Mouse (Mus musculus) midbrain, embryonic 15.5 days (tissue): ENCODE measurements around the gene Ogfr. TPM values are rescaled to one million over a fixed set of nuclear protein-coding genes. Genes with fewer than 3 reads are reported as not detected.

ENCODE experiments used
- ATAC-seq: fragments of 200-750 bp; cut with Nextera tagmentation; replicated peaks from 2 replicates; pipeline ENCODE4 v1.8.0; 2017; ENCODE audit warnings: moderate TSS enrichment
- H3K27ac ChIP-seq: fragments of 300-500 bp; sonication (generic); 2 replicates; pipeline ENCODE4 v1.5.1; 2015; ENCODE audit warnings: mild to moderate bottlenecking, inconsistent platforms
- H3K27me3 ChIP-seq: fragments of 300-500 bp; sonication (generic); replicated peaks from 2 replicates; pipeline ENCODE4 v1.6.1; 2015; ENCODE audit warnings: inconsistent platforms
- H3K36me3 ChIP-seq: fragments of 300-500 bp; sonication (generic); replicated peaks from 2 replicates; pipeline ENCODE4 v1.6.1; 2015; ENCODE audit warnings: inconsistent platforms
- H3K4me1 ChIP-seq: fragments of 300-500 bp; sonication (generic); 2 replicates; pipeline ENCODE4 v1.6.1; 2015; ENCODE audit warnings: inconsistent platforms
- H3K4me2 ChIP-seq: fragments of 300-500 bp; sonication (generic); 2 replicates; pipeline ENCODE4 v1.6.1; 2015; ENCODE audit warnings: inconsistent platforms, mild to moderate bottlenecking, moderate library complexity
- H3K4me3 ChIP-seq: fragments of 300-500 bp; sonication (generic); 2 replicates; pipeline ENCODE4 v1.5.1; 2015; ENCODE audit warnings: mild to moderate bottlenecking, inconsistent platforms
- H3K9ac ChIP-seq: fragments of 300-500 bp; sonication (generic); 2 replicates; pipeline ENCODE4 v1.6.1; 2015; ENCODE audit warnings: mild to moderate bottlenecking, inconsistent platforms
- H3K9me3 ChIP-seq: fragments of 300-500 bp; sonication (generic); 2 replicates; pipeline ENCODE4 v1.6.1; 2016; ENCODE audit warnings: inconsistent platforms
- WGBS: fragments of 180-500 bp; shearing (Covaris S2); methylation state at CpG from one replicate; pipeline ENCODE4 v1.1.7; 2015; ENCODE audit warnings: mixed read lengths; 5-methylcytosine and 5-hydroxymethylcytosine counted together
- polyA plus RNA-seq: library from polyadenylated mRNA; unstranded; fragments of >200 nt; fragmentation: Nextera tagmentation; extraction: Ambion mirVana; gene quantifications from 2 replicates; pipeline ENCODE4 v1.2.1, GENCODE M21; 2015

The Ogfr gene
- polyA plus RNA-seq, 1 experiment from 2014 or later = 89.2 TPM

- Histone ChIP-seq H3K4me3 (no peak overlapping the region), H3K27ac (no peak overlapping the region), H3K27me3 (no peaks in the 10 kb centered on the region), H3K9me3 (no peaks in the 10 kb centered on the region), H3K9ac (no peak overlapping the region), H3K4me1 (peaks cover 10% of the 10 kb centered on the region; the same call in 1 of the 2 replicates), H3K4me2 (no peak overlapping the region), H3K36me3 (no peaks in the 10 kb centered on the region)
- no peak for ATAC-seq
- WGBS = 46% methylated on average over 3 of the region's 3 CpGs
These were observed 19.9 kb upstream of the Ogfr start for GRCm38 (mm10) chr2:180569028-180569643.

- Histone ChIP-seq H3K9me3 (no peaks in the 10 kb centered on the region), H3K4me2 (no peak overlapping the region), H3K9ac (no peak overlapping the region), H3K36me3 (no peaks in the 10 kb centered on the region), H3K27ac (no peak overlapping the region), H3K4me1 (no peaks in the 10 kb centered on the region), H3K27me3 (0 out of 2 replicates have a peak, but pooled peaks cover 6% of the 10 kb centered on the region), H3K4me3 (no peak overlapping the region)
- ATAC-seq = no peak
- WGBS = 32% methylated on average over 4 of the region's 4 CpGs
These were observed 12.6 kb upstream of the Ogfr start for GRCm38 (mm10) chr2:180576482-180576881.

GRCm38 (mm10) chr2:180578686-180579085 is 10.4 kb upstream of the Ogfr start:
- Histone ChIP-seq H3K27me3 (0 out of 2 replicates have a peak, but pooled peaks cover 6% of the 10 kb centered on the region), H3K4me2 (no peak overlapping the region), H3K36me3 (no peaks in the 10 kb centered on the region), H3K9me3 (no peaks in the 10 kb centered on the region), H3K27ac (no peak overlapping the region), H3K9ac (no peak overlapping the region), H3K4me1 (peaks cover 7% of the 10 kb centered on the region), H3K4me3 (no peak overlapping the region)
- no peak for ATAC-seq
- 8% methylated on average over 3 of the region's 3 CpGs for WGBS

- 78% methylated on average over 3 of the region's 3 CpGs for WGBS
- Histone ChIP-seq H3K27me3 (0 out of 2 replicates have a peak, but pooled peaks cover 6% of the 10 kb centered on the region), H3K9ac (no peak within 1 kb of the TSS), H3K27ac (no peak within 1 kb of the TSS), H3K4me3 (no peak within 1 kb of the TSS), H3K36me3 (peaks cover 13% of the 10 kb centered on the region), H3K4me2 (no peak within 1 kb of the TSS), H3K9me3 (no peaks in the 10 kb centered on the region), H3K4me1 (peaks cover 24% of the 10 kb centered on the region)
- no peak for ATAC-seq
These were observed 8.0 kb upstream of the Ogfr start, which contains the start of gene Mrgbp for GRCm38 (mm10) chr2:180581002-180581401. Gene Mrgbp (plus strand): TSS chr2:180581304.

- peak overlapping the region; percentile 77 for H3K4me2 ChIP-seq
- no peaks in the 10 kb centered on the region for H3K9me3 ChIP-seq
- peaks cover 13% of the 10 kb centered on the region for H3K36me3 ChIP-seq
- peak overlapping the region; percentile 81 for H3K4me3 ChIP-seq
- H3K27ac ChIP-seq = peak overlapping the region; percentile 79
- H3K4me1 ChIP-seq = peaks cover 24% of the 10 kb centered on the region
- ATAC-seq = peak; percentile 76
- under 1% methylated on average over 57 of the region's 57 CpGs for WGBS
- H3K27me3 ChIP-seq = 0 out of 2 replicates have a peak, but pooled peaks cover 6% of the 10 kb centered on the region
- H3K9ac ChIP-seq = peak overlapping the region; percentile 97
These were observed 6.4 kb upstream of the Ogfr start for GRCm38 (mm10) chr2:180582481-180583153.

- Histone ChIP-seq H3K27me3 (0 out of 2 replicates have a peak, but pooled peaks cover 6% of the 10 kb centered on the region), H3K9ac (peak overlapping the region; percentile 97), H3K4me3 (peak overlapping the region; percentile 81), H3K4me2 (peak overlapping the region; percentile 77), H3K4me1 (peaks cover 24% of the 10 kb centered on the region), H3K36me3 (peaks cover 13% of the 10 kb centered on the region), H3K27ac (peak overlapping the region; percentile 79; the same call in 1 of the 2 replicates), H3K9me3 (no peaks in the 10 kb centered on the region)
- 29% methylated on average over 7 of the region's 7 CpGs for WGBS
- peak; percentile 51 for ATAC-seq
These were observed 5.9 kb upstream of the Ogfr start for GRCm38 (mm10) chr2:180583154-180583507.

- peak; percentile 7 for ATAC-seq
- Histone ChIP-seq H3K9me3 (no peaks in the 10 kb centered on the region), H3K4me2 (peak overlapping the region; percentile 64), H3K36me3 (peaks cover 20% of the 10 kb centered on the region), H3K4me1 (peaks cover 38% of the 10 kb centered on the region), H3K4me3 (peak overlapping the region; percentile 84), H3K27ac (peak overlapping the region; percentile 91), H3K9ac (peak overlapping the region; percentile 84), H3K27me3 (no peaks in the 10 kb centered on the region)
- 51% methylated on average over 6 of the region's 6 CpGs for WGBS
These were observed 316 bp upstream of the Ogfr start for GRCm38 (mm10) chr2:180588736-180589122.

- WGBS = 59% methylated on average over 4 of the region's 4 CpGs
- ATAC-seq = no peak
- H3K4me1 ChIP-seq = peaks cover 15% of the 10 kb centered on the region; the same call in 1 of the 2 replicates
- H3K27me3 ChIP-seq = 0 out of 2 replicates have a peak, but pooled peaks cover 2% of the 10 kb centered on the region
- H3K27ac ChIP-seq = 0 out of 2 replicates have a peak within 1 kb of the TSS, but pooled peaks have one; percentile 4
- H3K9ac ChIP-seq = peak within 1 kb of the TSS; percentile 29
- no peaks in the 10 kb centered on the region for H3K9me3 ChIP-seq
- H3K4me3 ChIP-seq = peak within 1 kb of the TSS; percentile 34
- H3K36me3 ChIP-seq = peaks cover 11% of the 10 kb centered on the region
- peak within 1 kb of the TSS; percentile 58 for H3K4me2 ChIP-seq
These were observed 8.4 kb downstream of the Ogfr start, which contains the start of gene Col9a3 for GRCm38 (mm10) chr2:180597490-180597889. Gene Col9a3 (plus strand): TSS chr2:180597790.

- WGBS = 1% methylated on average over 40 of the region's 41 CpGs
- Histone ChIP-seq H3K4me2 (peak overlapping the region; percentile 58), H3K9me3 (no peaks in the 10 kb centered on the region), H3K4me1 (peaks cover 15% of the 10 kb centered on the region; the same call in 1 of the 2 replicates), H3K4me3 (peak overlapping the region; percentile 34), H3K9ac (peak overlapping the region; percentile 29), H3K36me3 (peaks cover 5% of the 10 kb centered on the region), H3K27ac (0 out of 2 replicates have a peak overlapping the region, but pooled peaks have one; percentile 4), H3K27me3 (0 out of 2 replicates have a peak, but pooled peaks cover 2% of the 10 kb centered on the region)
- ATAC-seq = 0 out of 2 replicates have a peak, but pooled peaks have one; percentile 46
These were observed 9.2 kb downstream of the Ogfr start for GRCm38 (mm10) chr2:180598157-180598705.

- H3K36me3 ChIP-seq = no peaks in the 10 kb centered on the region
- H3K9ac ChIP-seq = no peak overlapping the region
- peaks cover 15% of the 10 kb centered on the region; the same call in 1 of the 2 replicates for H3K4me1 ChIP-seq
- WGBS = 10% methylated on average over 9 of the region's 9 CpGs
- no peak overlapping the region for H3K4me2 ChIP-seq
- no peak overlapping the region for H3K4me3 ChIP-seq
- peak; percentile 24; the same call in 1 of the 2 replicates for ATAC-seq
- H3K27ac ChIP-seq = peak overlapping the region; percentile 63
- H3K9me3 ChIP-seq = no peaks in the 10 kb centered on the region
- H3K27me3 ChIP-seq = 0 out of 2 replicates have a peak, but pooled peaks cover 2% of the 10 kb centered on the region
These were observed 11.6 kb downstream of the Ogfr start for GRCm38 (mm10) chr2:180600569-180601021.

- Histone ChIP-seq H3K27ac (no peak overlapping the region), H3K27me3 (no peaks in the 10 kb centered on the region), H3K9ac (no peak overlapping the region), H3K4me1 (no peaks in the 10 kb centered on the region), H3K9me3 (no peaks in the 10 kb centered on the region), H3K4me2 (no peak overlapping the region), H3K4me3 (no peak overlapping the region), H3K36me3 (no peaks in the 10 kb centered on the region)
- 61% methylated on average over 6 of the region's 6 CpGs for WGBS
- no peak for ATAC-seq
These were observed 15.7 kb downstream of the Ogfr start for GRCm38 (mm10) chr2:180604781-180605180.

GRCm38 (mm10) chr2:180610283-180610682 is 21.2 kb downstream of the Ogfr start:
- WGBS = 76% methylated on average over 4 of the region's 4 CpGs
- no peak for ATAC-seq
- Histone ChIP-seq H3K9ac (no peak overlapping the region), H3K36me3 (no peaks in the 10 kb centered on the region), H3K4me1 (no peaks in the 10 kb centered on the region), H3K27me3 (no peaks in the 10 kb centered on the region), H3K27ac (no peak overlapping the region), H3K4me3 (no peak overlapping the region), H3K4me2 (no peak overlapping the region), H3K9me3 (no peaks in the 10 kb centered on the region)
